Mouse (Mus musculus): ENCODE measurements around the gene Defb36.

DNA sequence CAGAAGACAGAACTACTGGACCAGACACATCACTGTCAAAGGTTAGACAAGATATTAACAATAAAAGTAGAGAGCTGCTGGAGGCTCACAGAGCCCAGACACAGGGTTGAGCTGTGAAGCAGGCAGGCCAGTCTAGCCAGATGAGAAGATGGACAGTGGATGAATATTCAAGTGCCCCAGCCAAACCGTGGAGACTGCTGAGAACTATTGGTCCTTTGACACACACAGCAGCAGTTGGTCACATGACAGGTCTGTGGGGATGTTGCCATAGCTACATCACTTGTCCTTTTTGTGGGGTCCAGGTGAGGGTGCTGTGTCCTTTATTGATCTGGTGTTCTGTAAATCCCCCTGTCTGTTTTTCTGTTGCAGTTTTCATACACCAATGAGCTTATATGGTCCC lies 21.1 kb downstream of the Defb36 start:
- TF ChIP-seq EP300 (IDR thresholded peaks at IDR 0.05; ENCODE audit: insufficient read depth, low read depth, low read length) (no peak), POLR2A (IDR thresholded peaks at IDR 0.05; ENCODE audit: insufficient read depth, low read length) (no peak), CTCF (IDR thresholded peaks at IDR 0.05; ENCODE audit: low read depth, low read length) (no peak)

All from ES-Bruce4 (cell line).